Mouse (Mus musculus) MEL (cell line): Measurements from ENCODE around the gene Mical3. TPM values are rescaled to one million over a fixed set of nuclear protein-coding genes. Genes with fewer than 3 reads are reported as not detected.

Source experiments
- DNase-seq: peaks from one replicate; pipeline ENCODE4 v3.0.0; 2011; ENCODE audit warnings: low read depth, low spot score
- H3K27ac ChIP-seq: 2 replicates; pipeline ENCODE4 v1.5.1; 2012; ENCODE audit warnings: low read depth, mild to moderate bottlenecking, control low read depth, low read length, moderate library complexity; ENCODE audit not compliant: control insufficient read depth
- H3K27me3 ChIP-seq, 2 experiments: fragments of 150-350 bp in 1 of 2; sonication (generic) in 1 of 2; 2 replicates each; pipeline ENCODE4 v1.6.1; 2012; ENCODE audit warnings: low read length in 2 of 2, mild to moderate bottlenecking in 2 of 2, improper control_type of control experiment in 1 of 2, moderate library complexity in 1 of 2; ENCODE audit not compliant: insufficient read depth in 2 of 2, control insufficient read depth in 1 of 2
- H3K36me3 ChIP-seq, 2 experiments: 2 replicates each; pipeline ENCODE4 v1.6.1; 2012 to 2014; ENCODE audit warnings: low read length in 2 of 2, improper control_type of control experiment in 1 of 2, inconsistent platforms in 1 of 2, mild to moderate bottlenecking in 1 of 2; ENCODE audit not compliant: insufficient read depth in 2 of 2, control insufficient read depth in 1 of 2
- H3K4me1 ChIP-seq, 2 experiments: fragments of 150-350 bp in 1 of 2; sonication (generic) in 1 of 2; 2 replicates each; pipeline ENCODE4 v1.6.1; 2012; ENCODE audit warnings: low read length in 2 of 2, improper control_type of control experiment in 1 of 2, mild to moderate bottlenecking in 1 of 2; ENCODE audit not compliant: insufficient read depth in 2 of 2, control insufficient read depth in 1 of 2
- H3K4me3 ChIP-seq, 2 experiments: fragments of 150-350 bp in 1 of 2; sonication (generic) in 1 of 2; 2 replicates each; pipeline ENCODE4 v1.5.1; 2012; ENCODE audit warnings: low read depth in 2 of 2, low read length in 2 of 2, mild to moderate bottlenecking in 2 of 2, moderate library complexity in 2 of 2, control low read depth in 1 of 2, improper control_type of control experiment in 1 of 2; ENCODE audit not compliant: control insufficient read depth in 1 of 2, insufficient read depth in 1 of 2
- H3K79me2 ChIP-seq: 2 replicates; pipeline ENCODE4 v1.6.1; 2012; ENCODE audit warnings: mild to moderate bottlenecking, low read length, moderate library complexity; ENCODE audit not compliant: control insufficient read depth, poor library complexity, insufficient read depth
- H3K9ac ChIP-seq: 2 replicates; pipeline ENCODE4 v1.6.1; 2012; ENCODE audit warnings: low read depth, mild to moderate bottlenecking, control low read depth, low read length, moderate library complexity; ENCODE audit not compliant: control insufficient read depth, poor library complexity, severe bottlenecking
- H3K9me3 ChIP-seq: fragments of 150-350 bp; sonication (generic); replicated peaks from 2 replicates; pipeline ENCODE4 v1.6.1; 2012; ENCODE audit warnings: mild to moderate bottlenecking, low read length, improper control_type of control experiment, moderate library complexity; ENCODE audit not compliant: insufficient read depth
- BHLHE40 ChIP-seq: IDR thresholded peaks from 2 replicates; pipeline ENCODE4 v1.6.1; 2012; ENCODE audit warnings: low read depth, mild to moderate bottlenecking, inconsistent platforms, low read length, improper control_type of control experiment, borderline replicate concordance
- CTCF ChIP-seq, 3 experiments: IDR thresholded peaks in 2 of 3; conservative IDR thresholded peaks in 1 of 3; 2 replicates each; pipeline ENCODE4 v1.5.1; 2011 to 2012; ENCODE audit warnings: low read length in 3 of 3, low read depth in 2 of 3, mild to moderate bottlenecking in 2 of 3, improper control_type of control experiment in 1 of 3, inconsistent platforms in 1 of 3, mixed read lengths in 1 of 3, moderate library complexity in 1 of 3; ENCODE audit not compliant: control insufficient read depth in 1 of 3, insufficient read depth in 1 of 3, poor library complexity in 1 of 3, severe bottlenecking in 1 of 3
- EP300 ChIP-seq, 2 experiments: IDR thresholded peaks; 2 replicates each; pipeline ENCODE4 v1.6.1; 2011; ENCODE audit warnings: improper control_type of control experiment in 2 of 2, low read length in 2 of 2, low read depth in 1 of 2, mild to moderate bottlenecking in 1 of 2
- GATA1 ChIP-seq: IDR thresholded peaks from 2 replicates; pipeline ENCODE4 v1.6.1; 2011; ENCODE audit warnings: low read depth, low read length, improper control_type of control experiment
- HCFC1 ChIP-seq: IDR thresholded peaks from 2 replicates; pipeline ENCODE4 v1.6.1; 2012; ENCODE audit warnings: low read depth, mild to moderate bottlenecking, inconsistent platforms, low read length, improper control_type of control experiment, moderate library complexity
- JUND ChIP-seq: IDR thresholded peaks from 2 replicates; pipeline ENCODE4 v1.6.1; 2011; ENCODE audit warnings: low read depth, mild to moderate bottlenecking, improper control_type of control experiment, low read length
- MAZ ChIP-seq: IDR thresholded peaks from 2 replicates; pipeline ENCODE4 v1.6.1; 2012; ENCODE audit warnings: low read depth, mild to moderate bottlenecking, inconsistent platforms, low read length, improper control_type of control experiment
- MEF2A ChIP-seq: IDR thresholded peaks from 2 replicates; pipeline ENCODE4 v1.6.1; 2014; ENCODE audit warnings: low read depth, mild to moderate bottlenecking, inconsistent platforms, low read length, improper control_type of control experiment; ENCODE audit not compliant: poor library complexity, insufficient replicate concordance, severe bottlenecking; ENCODE audit errors: extremely low read depth
- MXI1 ChIP-seq: IDR thresholded peaks from 2 replicates; pipeline ENCODE4 v1.6.1; 2011; ENCODE audit warnings: mild to moderate bottlenecking, low read depth, low read length, improper control_type of control experiment
- POLR2A ChIP-seq, 2 experiments: IDR thresholded peaks; 2 replicates each; pipeline ENCODE4 v1.6.1; 2011 to 2012; ENCODE audit warnings: low read length in 2 of 2, mild to moderate bottlenecking in 2 of 2, control low read depth in 1 of 2, improper control_type of control experiment in 1 of 2, low read depth in 1 of 2, moderate library complexity in 1 of 2; ENCODE audit not compliant: control insufficient read depth in 1 of 2, insufficient read depth in 1 of 2, poor library complexity in 1 of 2
- POLR2AphosphoS2 ChIP-seq: IDR thresholded peaks from 2 replicates; pipeline ENCODE4 v1.6.1; 2011; ENCODE audit warnings: low read length, improper control_type of control experiment
- POLR2AphosphoS5 ChIP-seq: IDR thresholded peaks from 2 replicates; pipeline ENCODE4 v1.6.1; 2012; ENCODE audit warnings: low read depth, borderline replicate concordance, mild to moderate bottlenecking, inconsistent platforms, low read length, moderate library complexity, mixed read lengths
- SMC3 ChIP-seq: IDR thresholded peaks from 2 replicates; pipeline ENCODE4 v1.6.1; 2011; ENCODE audit warnings: low read depth, low read length, improper control_type of control experiment
- TAL1 ChIP-seq: IDR thresholded peaks from 2 replicates; pipeline ENCODE4 v1.6.1; 2012; ENCODE audit warnings: mild to moderate bottlenecking, inconsistent platforms, low read length, moderate library complexity, mixed read lengths
- TBP ChIP-seq: IDR thresholded peaks from 2 replicates; pipeline ENCODE4 v1.8.0; 2011; ENCODE audit warnings: low read depth, low read length, improper control_type of control experiment
- UBTF ChIP-seq: IDR thresholded peaks from 2 replicates; pipeline ENCODE4 v1.6.1; 2012; ENCODE audit warnings: low read depth, mild to moderate bottlenecking, inconsistent platforms, low read length, improper control_type of control experiment, moderate library complexity, borderline replicate concordance; ENCODE audit not compliant: insufficient read depth
- ZC3H11A ChIP-seq: IDR thresholded peaks from 2 replicates; pipeline ENCODE4 v1.6.1; 2012; ENCODE audit warnings: low read depth, mild to moderate bottlenecking, inconsistent platforms, low read length, improper control_type of control experiment
- ZNF384 ChIP-seq: IDR thresholded peaks from 2 replicates; pipeline ENCODE4 v1.6.1; 2012; ENCODE audit warnings: low read depth, mild to moderate bottlenecking, inconsistent platforms, low read length, improper control_type of control experiment
- polyA plus RNA-seq, 2 experiments: library from polyadenylated mRNA; stranded (reverse) in 1 of 2; unstranded in 1 of 2; fragments of >175 nt in 1 of 2; fragments of >200 nt in 1 of 2; gene quantifications; 2 replicates each; pipeline versions ENCODE4 v1.2.1 to v1.2.4; 2012; ENCODE audit warnings: low replicate concordance in 2 of 2, low read depth in 1 of 2; ENCODE audit not compliant: insufficient read length in 2 of 2, insufficient read depth in 1 of 2, missing spikeins in 1 of 2
- total RNA-seq: library from RNA; depleted of rRNA; stranded (reverse); fragments of 300-350 nt; gene quantifications from 2 replicates; pipeline ENCODE4 v1.2.3, GENCODE M21; 2012

Mical3 gene
- total and polyA plus RNA-seq, 3 experiments = 19.8 to 125 (median 31.4) TPM

DNA sequence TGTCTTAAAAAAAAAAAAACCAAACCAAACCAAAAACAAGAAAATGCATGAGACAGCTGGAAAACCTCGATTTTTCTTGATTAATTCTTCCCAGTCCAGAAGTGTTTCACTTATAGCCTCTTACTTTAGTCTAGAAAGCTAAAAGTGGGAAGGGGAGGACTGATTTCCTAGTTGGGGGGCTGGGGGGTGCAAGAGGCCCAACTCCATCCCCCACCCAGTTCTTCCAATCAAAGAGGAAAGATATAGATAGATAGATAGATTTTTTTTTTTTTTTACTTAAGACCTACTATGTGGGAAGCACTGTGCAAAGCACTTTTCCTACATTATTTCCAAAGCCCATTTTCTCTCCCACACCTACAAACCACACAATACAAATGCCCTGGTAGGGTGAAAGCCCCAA lies 22.7 kb downstream of the Mical3 start (continued):
- TF ChIP-seq POLR2AphosphoS5 (no peak), POLR2A (IDR thresholded peaks at IDR 0.05; ENCODE audit: control insufficient read depth in 1 of 2, insufficient read depth in 1 of 2, low read depth in 1 of 2, low read length in 2 of 2, poor library complexity in 1 of 2) (no peak), CTCF (IDR thresholded peaks at IDR 0.05 in 2 of 3, conservative IDR thresholded peaks at IDR 0.05 in 1 of 3; ENCODE audit: control insufficient read depth in 1 of 3, insufficient read depth in 1 of 3, low read depth in 2 of 3, low read length in 3 of 3, poor library complexity in 1 of 3, severe bottlenecking in 1 of 3) (no peak)
- TF ChIP-seq, all 39 proteins: peak for 3

DNA sequence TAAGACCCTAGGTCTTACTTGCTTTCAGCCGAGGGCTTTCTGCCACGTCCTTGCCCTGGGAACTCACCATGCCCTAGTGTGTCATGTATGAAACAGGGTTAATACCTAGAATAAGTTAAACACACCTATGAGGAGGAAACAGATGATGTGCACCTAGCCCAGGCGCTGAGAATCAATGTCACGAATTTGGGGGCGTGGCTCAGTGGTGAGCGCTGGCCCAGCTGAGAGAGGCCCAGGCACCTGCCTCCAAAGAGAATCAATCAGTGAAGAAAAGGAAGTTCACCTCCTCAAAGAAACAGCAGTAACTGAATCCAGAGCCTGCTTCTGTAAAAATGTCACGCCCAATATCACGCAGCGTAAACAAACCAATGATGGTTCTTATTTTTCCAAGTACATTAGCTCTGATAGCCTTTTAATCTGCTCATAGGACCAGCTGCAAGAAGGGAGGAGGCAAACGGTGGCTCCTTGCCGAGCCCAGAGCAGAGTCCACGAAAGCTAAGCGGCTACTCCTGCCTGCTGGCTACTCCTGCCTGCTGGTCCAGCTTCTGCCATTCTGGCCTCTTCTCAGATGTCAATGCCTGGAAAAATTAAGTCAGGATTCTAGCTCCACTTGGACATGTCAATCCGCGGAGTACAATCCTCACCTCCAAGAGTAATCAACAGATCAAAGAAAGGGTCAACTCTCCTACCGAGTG lies 23.9 kb downstream of the Mical3 start:
- no peak for DNase-seq
- Histone ChIP-seq H3K27ac (no peak overlapping the region), H3K4me1 (peaks cover 4 to 50% of the 10 kb centered on the region in 2 experiments), H3K9ac (no peak overlapping the region), H3K4me3 (no peak overlapping the region), H3K36me3 (peaks cover 3 to 40% of the 10 kb centered on the region in 2 experiments; a peak in 3 of 4 replicates), H3K9me3 (no peaks in the 10 kb centered on the region), H3K27me3 (no peaks in the 10 kb centered on the region), H3K79me2 (peaks cover 61% of the 10 kb centered on the region)
- TF ChIP-seq MXI1 = no peak

DNA sequence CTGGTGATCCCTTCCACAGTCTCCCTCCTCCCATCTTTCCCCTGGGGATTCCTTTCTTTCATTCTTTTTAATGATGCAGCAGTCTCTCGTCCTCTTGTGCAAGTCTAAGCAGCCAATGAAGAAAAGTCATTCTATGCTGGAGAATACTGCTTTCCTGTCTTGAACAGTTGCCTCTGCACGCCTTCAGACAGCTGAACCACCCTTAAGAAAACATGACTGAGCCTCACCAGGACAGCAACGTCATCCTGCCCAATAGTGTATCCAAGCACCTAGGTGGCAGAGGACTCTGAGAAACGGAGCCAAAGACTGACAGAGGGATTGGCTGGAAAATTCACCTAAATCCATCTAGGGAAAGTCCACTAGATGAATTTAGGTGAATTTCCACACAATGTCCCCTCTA lies 25.1 kb downstream of the Mical3 start:
- H3K4me1 ChIP-seq = peaks cover 13 to 58% of the 10 kb centered on the region in 2 experiments
- no peak overlapping the region for H3K4me3 ChIP-seq
- peaks cover 3 to 51% of the 10 kb centered on the region in 2 experiments for H3K36me3 ChIP-seq
- H3K9me3 ChIP-seq = no peaks in the 10 kb centered on the region
- no peak for DNase-seq
- H3K27me3 ChIP-seq = no peaks in the 10 kb centered on the region
- peaks cover 72% of the 10 kb centered on the region for H3K79me2 ChIP-seq
- H3K9ac ChIP-seq = no peak overlapping the region
- TF ChIP-seq ZC3H11A (no peak), HCFC1 (no peak), MAZ (no peak), POLR2AphosphoS2 (no peak), JUND (no peak), UBTF (no peak), SMC3 (no peak), GATA1 (no peak), MEF2A (no peak), TBP (no peak), ZNF384 (no peak), BHLHE40 (no peak), TAL1 (no peak), POLR2AphosphoS5 (no peak), EP300 (IDR thresholded peaks at IDR 0.05; ENCODE audit: low read depth in 1 of 2, low read length in 2 of 2) (no peak)
- no peak overlapping the region for H3K27ac ChIP-seq
